Mouse (Mus musculus) limb, embryonic 12.5 days (tissue): ENCODE results near the gene Ptov1. TPM values are rescaled to one million over a fixed set of nuclear protein-coding genes. Genes with fewer than 3 reads are reported as not detected.

Source experiments
- microRNA counts: library from miRNA; unstranded; fragments of <30 nt; microRNA quantifications from one replicate; lab custom pipeline; 2017
- microRNA-seq: library from miRNA; unstranded; fragments of <30 nt; microRNA quantifications from one replicate; pipeline ENCODE4, GENCODE M21; 2017
- polyA plus RNA-seq: library from polyadenylated mRNA; unstranded; fragments of >200 nt; fragmentation: Nextera tagmentation; extraction: Ambion mirVana; gene quantifications from 2 replicates; pipeline ENCODE4 v1.2.1, GENCODE M21; 2016

The Ptov1 gene
- polyA plus RNA-seq, 1 experiment from 2014 or later: 615 TPM

MicroRNAs within 50 kb of the gene (microRNA counts, 519-probe panel; counts per million panel counts)
- microRNA mmu-miR-707 (lab: Ali Mortazavi, UCI): not detected

Small RNAs within 50 kb of the gene (microRNA-seq; reads per million reads assigned to microRNA genes)
- gene Mir707: not detected

Other genes with a start within 250 kb of the Ptov1 start
- 3.2 and 4.2 TPM in 2 replicates for gene Myh14, start 198.9 kb downstream of the Ptov1 start, polyA plus RNA-seq
- not detected in 2 replicates for gene Izumo2, start 161.0 kb downstream of the Ptov1 start, polyA plus RNA-seq
- 36.2 and 36.8 TPM in 2 replicates for gene Vrk3, start 121.4 kb downstream of the Ptov1 start, polyA plus RNA-seq
- gene Zfp473, start 118.7 kb downstream of the Ptov1 start, polyA plus RNA-seq: 2.6 and 3.3 TPM in 2 replicates
- 105 and 114 TPM in 2 replicates for gene Nup62, start 53.7 kb downstream of the Ptov1 start, polyA plus RNA-seq
- gene Il4i1, start 53.4 kb downstream of the Ptov1 start, polyA plus RNA-seq: 1.5 and 2.5 TPM in 2 replicates
- 3.7 and 4.1 TPM in 2 replicates for gene Atf5, start 53.1 kb downstream of the Ptov1 start, polyA plus RNA-seq
- gene Akt1s1, start 20.8 kb downstream of the Ptov1 start, polyA plus RNA-seq: 106 and 110 TPM in 2 replicates
- 84.7 and 96.2 TPM in 2 replicates for gene Tbc1d17, start 20.7 kb downstream of the Ptov1 start, polyA plus RNA-seq
- gene Pnkp, start 12.6 kb downstream of the Ptov1 start, polyA plus RNA-seq: 35.5 and 37.3 TPM in 2 replicates
- 116 and 127 TPM in 2 replicates for gene Med25, start 22.9 kb upstream of the Ptov1 start, polyA plus RNA-seq
- gene Fuz, start 26.3 kb upstream of the Ptov1 start, polyA plus RNA-seq: 21.6 and 24.8 TPM in 2 replicates
- gene Ap2a1, start 59.7 kb upstream of the Ptov1 start, polyA plus RNA-seq: 74.2 and 77.6 TPM in 2 replicates
- gene Tsks, start 73.4 kb upstream of the Ptov1 start, polyA plus RNA-seq: 0.11 TPM in 1 of 2 replicates, not detected in the other
- gene Cpt1c, start 105.1 kb upstream of the Ptov1 start, polyA plus RNA-seq: 27.8 and 29.9 TPM in 2 replicates
- gene Prmt1, start 116.8 kb upstream of the Ptov1 start, polyA plus RNA-seq: 704 and 706 TPM in 2 replicates
- 90.9 and 97.2 TPM in 2 replicates for gene Irf3, start 127.9 kb upstream of the Ptov1 start, polyA plus RNA-seq
- gene Bcl2l12, start 128.9 kb upstream of the Ptov1 start, polyA plus RNA-seq: 87.3 and 96.8 TPM in 2 replicates
- 42.1 and 46.9 TPM in 2 replicates for gene Scaf1, start 146.6 kb upstream of the Ptov1 start, polyA plus RNA-seq
- gene Rras, start 148.2 kb upstream of the Ptov1 start, polyA plus RNA-seq: 20.8 and 21.4 TPM in 2 replicates
- 15.0 and 16.2 TPM in 2 replicates for gene Prr12, start 183.1 kb upstream of the Ptov1 start, polyA plus RNA-seq
- gene Nosip, start 192.6 kb upstream of the Ptov1 start, polyA plus RNA-seq: 60.6 and 69.7 TPM in 2 replicates
- gene Prrg2, start 192.9 kb upstream of the Ptov1 start, polyA plus RNA-seq: 21.2 and 21.7 TPM in 2 replicates
- gene Rcn3, start 222.4 kb upstream of the Ptov1 start, polyA plus RNA-seq: 261 and 271 TPM in 2 replicates
- gene Fcgrt, start 234.1 kb upstream of the Ptov1 start, polyA plus RNA-seq: 12.3 and 13.4 TPM in 2 replicates